Comparison of ENCODE assay signal across 8 mouse cellular contexts in the genomic region with DNA sequence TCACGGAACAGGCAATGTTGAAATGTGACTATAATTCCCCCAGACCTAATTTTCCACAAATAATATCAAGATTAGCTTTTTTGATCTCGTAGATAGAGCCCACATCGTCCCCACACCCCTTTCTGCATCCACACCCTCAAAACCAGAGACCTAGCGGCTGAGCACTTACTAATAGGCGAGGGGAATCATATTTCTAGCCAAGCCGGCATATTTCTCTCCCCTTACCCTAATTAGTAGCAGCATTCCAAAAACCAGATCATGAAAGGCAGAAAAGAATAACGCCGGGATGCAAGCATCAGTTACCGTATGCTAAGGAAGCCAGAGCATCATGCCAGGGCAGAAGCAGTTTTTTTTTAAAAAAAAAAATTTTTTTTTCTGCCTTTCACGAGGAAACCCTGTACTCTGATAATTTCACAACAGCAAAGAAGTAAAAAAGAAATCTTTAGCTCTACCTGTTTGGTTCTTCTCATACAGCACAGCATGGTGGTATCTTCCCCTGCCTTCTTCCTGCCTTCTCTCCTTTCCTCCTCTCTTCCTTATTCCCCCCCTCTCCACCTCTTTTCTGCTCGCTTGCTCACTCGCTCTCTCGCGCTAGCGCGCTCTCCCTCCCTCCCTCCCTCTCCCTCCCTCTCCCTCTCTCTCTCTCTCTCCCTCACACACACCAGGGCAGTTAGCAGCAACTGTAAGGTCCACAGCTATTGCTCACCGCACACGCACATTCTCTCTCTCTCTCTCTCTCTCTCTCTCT. TPM values are rescaled to one million over a fixed set of nuclear protein-coding genes. Genes with fewer than 3 reads are reported as not detected.
DNase-seq lines count a peak whose midpoint lies in the region; ATAC-seq and TF ChIP-seq lines count a peak whose summit lies in the region.

TSS of gene Gap43 (minus strand) at position 631 of the 748 bp plus-strand sequence.

- no peaks in the 10 kb centered on the region for H3K9me3 ChIP-seq in heart, embryonic 14.5 days (ENCODE audit: control insufficient read depth, low read length)
- H3K9me3 ChIP-seq in stomach, embryonic 15.5 days: no peaks in the 10 kb centered on the region

- peak within 1 kb of the TSS; percentile 41 to 46 for H3K4me3 ChIP-seq in heart, embryonic 14.5 days (ENCODE audit: control insufficient read depth in 1 of 2, insufficient read depth in 1 of 2, low read depth in 1 of 2, low read length in 2 of 2)
- H3K4me3 ChIP-seq in stomach, embryonic 15.5 days (replicated peaks): peak within 1 kb of the TSS; percentile 33

- H3K27ac ChIP-seq in heart, embryonic 14.5 days (replicated peaks in 1 of 2; ENCODE audit: control insufficient read depth in 1 of 2, insufficient read depth in 1 of 2, low read depth in 2 of 2, low read length in 2 of 2): no peak within 1 kb of the TSS; a peak in 1 of 4 replicates
- no peak within 1 kb of the TSS for H3K27ac ChIP-seq in stomach, embryonic 15.5 days

- H3K27me3 ChIP-seq in heart, embryonic 14.5 days (ENCODE audit: control insufficient read depth, insufficient read depth, low read length): no peaks in the 10 kb centered on the region
- H3K27me3 ChIP-seq in stomach, embryonic 15.5 days (replicated peaks): no peaks in the 10 kb centered on the region

- TF ChIP-seq CTCF in brain, embryonic 14.5 days (IDR thresholded peaks at IDR 0.05; ENCODE audit: borderline replicate concordance, extremely low read depth, insufficient read depth, insufficient read length): no peak

- WGBS in heart, embryonic 14.5 days: 1% methylated on average over 18 of the region's 18 CpGs
- WGBS in stomach, embryonic 15.5 days: 1% methylated on average over 18 of the region's 18 CpGs

- DNase-seq in heart, postnatal 10 days: no peak
- DNase-seq in brain, embryonic 14.5 days (ENCODE audit: low read depth): peak; percentile 90
- DNase-seq in forelimb bud, embryonic 11.5 days (ENCODE audit: low read depth, low spot score): peak; percentile 71
- DNase-seq in liver: peak; percentile 5
- no peak for DNase-seq in spleen, postnatal 10 days (ENCODE audit: low spot score in 2 of 2)
- DNase-seq in heart, postnatal 25 days (ENCODE audit: low spot score): no peak

- TF ChIP-seq POLR2A in brain, embryonic 14.5 days (IDR thresholded peaks at IDR 0.05; ENCODE audit: borderline replicate concordance, extremely low read depth, insufficient read depth, insufficient read length, poor library complexity, severe bottlenecking): no peak

- H3K9ac ChIP-seq in heart, embryonic 14.5 days (ENCODE audit: low read length): peak within 1 kb of the TSS; percentile 54
- no peak within 1 kb of the TSS for H3K9ac ChIP-seq in stomach, embryonic 15.5 days

- no peaks in the 10 kb centered on the region for H3K36me3 ChIP-seq in heart, embryonic 14.5 days (ENCODE audit: control insufficient read depth, insufficient read depth, low read length)
- H3K36me3 ChIP-seq in stomach, embryonic 15.5 days: no peaks in the 10 kb centered on the region

- intact Hi-C loops in heart, postnatal 10 days (cut with DNase I): no loop called here
- intact Hi-C loops in heart, postnatal 25 days (cut with DNase I): no loop called here

- H3K4me1 ChIP-seq in heart, embryonic 14.5 days (ENCODE audit: control insufficient read depth in 2 of 2, insufficient read depth in 2 of 2, low read length in 2 of 2): peaks cover 2 to 6% of the 10 kb centered on the region in 2 experiments; a peak in 2 of 4 replicates
- 0 out of 2 replicates have a peak, but pooled peaks cover 9% of the 10 kb centered on the region for H3K4me1 ChIP-seq in stomach, embryonic 15.5 days

- H3K4me2 ChIP-seq in heart, embryonic 14.5 days (ENCODE audit: low read length): peak within 1 kb of the TSS; percentile 69
- H3K4me2 ChIP-seq in stomach, embryonic 15.5 days: peak within 1 kb of the TSS; percentile 66

- ATAC-seq in heart, embryonic 14.5 days (ENCODE audit: insufficient number of reproducible peaks, insufficient read depth, low FRiP score, low read depth): no peak
- peak; percentile 31; the same call in 1 of the 2 replicates for ATAC-seq in stomach, embryonic 15.5 days (ENCODE audit: insufficient read depth, low FRiP score, low read depth)

RNA-seq across cellular contexts. Expression of gene Gap43, which starts in this region (rescaled TPM):
- 20.6 and 27.8 TPM in 2 replicates for polyA plus RNA-seq in heart, embryonic 14.5 days (2014; fragmentation: Nextera tagmentation; extraction: Ambion mirVana)
- 1 to 10 TPM; 1.7 to 2.5 TPM for total RNA-seq in heart, postnatal 10 days (2021)
- polyA plus RNA-seq in brain, embryonic 14.5 days (2012; rRNA removed): 655 and 1,129 TPM in 2 replicates
- 56.4 and 66.7 TPM in 2 replicates for polyA plus RNA-seq in stomach, embryonic 15.5 days (2015; fragmentation: Nextera tagmentation; extraction: Ambion mirVana)
- under 1 TPM; 0.36 to 0.47 TPM for total RNA-seq in heart, postnatal 25 days (2021)

Comparison
In these comparisons a context has a peak if more than half of its experiments do, and no peak if none do; other contexts are left out.
1. DNase-seq: peak in brain, embryonic 14.5 days (single experiment), forelimb bud, embryonic 11.5 days (single experiment) and liver (single experiment); none in heart, postnatal 10 days (0 of 2), spleen, postnatal 10 days (0 of 2) and heart, postnatal 25 days (single experiment).